Mouse (Mus musculus) embryonic facial prominence, embryonic 15.5 days (tissue): ENCODE results near the gene Nup133. TPM values are rescaled to one million over a fixed set of nuclear protein-coding genes. Genes with fewer than 3 reads are reported as not detected.

Experiments used
- ATAC-seq: fragments of 200-750 bp; cut with Nextera tagmentation; 2 replicates; pipeline ENCODE4 v1.8.0; 2017; ENCODE audit warnings: low read depth, moderate TSS enrichment; ENCODE audit not compliant: insufficient number of reproducible peaks, low FRiP score, low TSS enrichment
- H3K27ac ChIP-seq: fragments of 300-500 bp; sonication (generic); replicated peaks from 2 replicates; pipeline ENCODE4 v1.5.1; 2015; ENCODE audit warnings: mild to moderate bottlenecking, inconsistent platforms
- H3K27me3 ChIP-seq: fragments of 300-500 bp; sonication (generic); 2 replicates; pipeline ENCODE4 v1.6.1; 2015; ENCODE audit warnings: inconsistent platforms
- H3K36me3 ChIP-seq: fragments of 300-500 bp; sonication (generic); 2 replicates; pipeline ENCODE4 v1.6.1; 2015; ENCODE audit warnings: mild to moderate bottlenecking, inconsistent platforms
- H3K4me1 ChIP-seq: fragments of 300-500 bp; sonication (generic); 2 replicates; pipeline ENCODE4 v1.6.1; 2015; ENCODE audit warnings: inconsistent platforms
- H3K4me2 ChIP-seq: fragments of 300-500 bp; sonication (generic); replicated peaks from 2 replicates; pipeline ENCODE4 v1.6.1; 2015; ENCODE audit warnings: mild to moderate bottlenecking, inconsistent platforms
- H3K4me3 ChIP-seq: fragments of 300-500 bp; sonication (generic); replicated peaks from 2 replicates; pipeline ENCODE4 v1.5.1; 2015; ENCODE audit warnings: mild to moderate bottlenecking, inconsistent platforms
- H3K9ac ChIP-seq: fragments of 300-500 bp; sonication (generic); 2 replicates; pipeline ENCODE4 v1.6.1; 2015; ENCODE audit warnings: inconsistent platforms
- H3K9me3 ChIP-seq: fragments of 300-500 bp; sonication (generic); replicated peaks from 2 replicates; pipeline ENCODE4 v1.6.1; 2016; ENCODE audit warnings: inconsistent platforms
- WGBS: fragments of 180-500 bp; shearing (Covaris S2); methylation state at CpG from one replicate; pipeline ENCODE4 v1.1.7; 2015; 5-methylcytosine and 5-hydroxymethylcytosine counted together
- polyA plus RNA-seq: library from polyadenylated mRNA; unstranded; fragments of >200 nt; fragmentation: Nextera tagmentation; extraction: Ambion mirVana; gene quantifications from 2 replicates; pipeline ENCODE4 v1.2.1, GENCODE M21; 2015

Nup133 gene
- polyA plus RNA-seq, 1 experiment from 2014 or later = 27.3 TPM

DNA sequence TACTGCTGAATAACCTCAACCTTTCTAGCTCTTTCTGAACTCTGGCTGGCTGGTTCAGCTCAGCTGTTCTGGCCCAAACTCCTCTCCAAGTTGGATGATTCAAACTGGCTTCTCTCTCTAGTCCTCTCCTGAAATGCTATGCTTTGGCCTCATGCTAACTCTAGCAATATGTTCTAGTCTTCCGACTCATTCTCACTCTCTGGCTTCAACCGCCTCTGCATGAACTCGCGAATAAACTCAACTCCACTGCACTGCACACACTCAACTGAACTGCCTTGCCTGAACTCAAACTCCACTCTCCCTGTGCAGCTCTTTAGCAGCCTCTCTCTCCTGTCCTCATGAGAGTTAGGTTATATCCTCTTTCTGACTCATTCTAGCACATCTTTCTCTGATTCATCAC, 61.9 kb downstream of the Nup133 start:
- ATAC-seq = no peak
- Histone ChIP-seq H3K4me1 (peaks cover 22% of the 10 kb centered on the region), H3K27me3 (peaks cover 39% of the 10 kb centered on the region), H3K27ac (no peak overlapping the region), H3K4me2 (no peak overlapping the region), H3K4me3 (no peak overlapping the region), H3K9ac (no peak overlapping the region), H3K36me3 (no peaks in the 10 kb centered on the region), H3K9me3 (no peaks in the 10 kb centered on the region)
- WGBS = 88% methylated on average over 4 of the region's 4 CpGs

DNA sequence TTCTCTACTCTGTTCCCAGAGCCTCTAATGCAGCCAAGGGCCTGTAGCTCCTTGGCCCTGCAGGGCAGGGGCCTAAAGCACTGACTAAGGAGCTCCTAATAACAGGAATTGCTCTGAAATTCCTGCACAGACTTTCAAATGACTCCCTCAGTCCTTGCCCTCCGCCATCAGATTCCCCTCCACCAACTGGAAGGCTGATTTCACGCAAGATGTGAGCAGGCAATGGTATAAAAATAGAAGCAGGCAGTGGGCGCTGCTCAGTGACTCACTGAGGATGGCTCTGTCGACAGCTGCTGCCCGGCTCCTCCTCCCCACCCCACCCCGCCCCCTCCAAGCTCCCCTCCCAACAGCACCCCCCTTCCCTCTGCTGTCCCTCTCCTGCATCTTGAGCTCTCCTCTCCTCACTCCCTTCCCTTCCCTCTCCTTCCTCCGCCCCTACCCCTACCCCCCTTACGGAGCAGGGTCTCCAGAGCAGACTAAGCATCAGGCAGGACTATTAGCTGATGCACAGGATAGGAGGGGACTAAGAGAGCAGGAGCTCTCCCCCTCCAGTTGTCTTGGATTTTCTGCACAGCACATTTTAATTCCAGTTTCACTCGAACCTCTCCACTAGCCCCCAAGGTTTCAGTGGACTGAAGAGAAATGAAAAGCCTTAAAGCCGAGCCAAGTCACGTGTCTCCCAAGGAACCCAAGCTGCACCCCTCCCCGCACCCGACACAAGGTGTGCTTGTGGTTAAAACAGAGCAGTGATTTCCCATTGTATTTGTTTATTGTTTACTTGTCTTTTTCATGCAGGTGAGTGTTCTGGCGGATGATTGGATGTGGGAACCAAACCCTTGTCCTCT, 64.1 kb downstream of the Nup133 start:
- Histone ChIP-seq H3K4me1 (peaks cover 12% of the 10 kb centered on the region), H3K4me3 (0 out of 2 replicates have a peak overlapping the region, but pooled peaks have one; percentile 6), H3K9ac (no peak overlapping the region), H3K27ac (peak overlapping the region; percentile 68; the same call in 1 of the 2 replicates), H3K4me2 (peak overlapping the region; percentile 31; the same call in 1 of the 2 replicates), H3K9me3 (no peaks in the 10 kb centered on the region), H3K27me3 (peaks cover 17% of the 10 kb centered on the region), H3K36me3 (no peaks in the 10 kb centered on the region)
- peak; percentile 72 for ATAC-seq
- 4% methylated on average over 14 of the region's 14 CpGs for WGBS

DNA sequence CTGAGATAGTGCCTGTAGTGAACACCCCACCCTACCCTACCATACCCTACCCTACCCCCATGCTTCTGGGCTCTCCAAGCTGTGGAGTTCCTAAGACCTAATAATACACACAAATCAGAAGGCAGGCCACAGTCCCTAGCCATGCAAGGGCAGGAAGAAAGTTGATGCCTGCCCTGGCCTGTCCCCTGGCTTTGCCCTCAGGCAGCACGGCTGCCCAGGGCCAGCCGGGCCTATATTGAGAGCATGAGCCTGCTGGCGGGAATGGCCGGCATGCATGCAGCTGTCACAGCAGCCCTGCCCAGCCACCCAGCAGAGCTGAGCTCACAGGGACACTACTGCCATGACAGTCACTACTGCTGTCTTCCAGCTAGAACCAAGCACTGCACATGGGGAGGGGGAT, 66.0 kb downstream of the Nup133 start:
- no peak overlapping the region for H3K9ac ChIP-seq
- H3K36me3 ChIP-seq = no peaks in the 10 kb centered on the region
- H3K27me3 ChIP-seq = peaks cover 7% of the 10 kb centered on the region; the same call in 1 of the 2 replicates
- ATAC-seq = peak; percentile 65
- peaks cover 13% of the 10 kb centered on the region for H3K4me1 ChIP-seq
- no peak overlapping the region for H3K27ac ChIP-seq
- no peaks in the 10 kb centered on the region for H3K9me3 ChIP-seq
- WGBS = 58% methylated on average over 4 of the region's 4 CpGs
- no peak overlapping the region for H3K4me3 ChIP-seq
- no peak overlapping the region for H3K4me2 ChIP-seq

DNA sequence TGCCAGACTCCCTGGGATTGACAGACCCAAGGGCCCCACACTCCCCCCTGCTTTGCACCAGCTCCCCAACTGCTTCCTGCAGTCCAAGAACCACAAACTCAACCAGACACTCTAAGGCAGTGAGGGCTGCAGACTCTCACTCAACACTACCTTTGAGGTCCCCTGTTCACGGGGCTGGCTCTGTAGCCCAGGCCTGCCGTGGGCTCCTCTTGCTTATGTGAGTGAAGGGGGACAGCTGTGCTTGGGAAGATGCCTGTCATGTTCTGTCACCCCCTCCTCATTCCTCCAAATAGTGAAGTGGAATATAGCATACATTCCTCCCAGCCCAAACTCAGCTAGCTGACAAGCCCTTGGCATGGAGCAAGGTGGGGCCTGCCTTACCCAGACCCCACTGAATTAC, 66.7 kb downstream of the Nup133 start:
- Histone ChIP-seq H3K9me3 (no peaks in the 10 kb centered on the region), H3K27me3 (peaks cover 7% of the 10 kb centered on the region; the same call in 1 of the 2 replicates), H3K4me3 (no peak overlapping the region), H3K4me2 (no peak overlapping the region), H3K9ac (no peak overlapping the region), H3K27ac (no peak overlapping the region), H3K36me3 (no peaks in the 10 kb centered on the region), H3K4me1 (peaks cover 13% of the 10 kb centered on the region)
- ATAC-seq = no peak
- WGBS = 65% methylated on average over 2 of the region's 2 CpGs

DNA sequence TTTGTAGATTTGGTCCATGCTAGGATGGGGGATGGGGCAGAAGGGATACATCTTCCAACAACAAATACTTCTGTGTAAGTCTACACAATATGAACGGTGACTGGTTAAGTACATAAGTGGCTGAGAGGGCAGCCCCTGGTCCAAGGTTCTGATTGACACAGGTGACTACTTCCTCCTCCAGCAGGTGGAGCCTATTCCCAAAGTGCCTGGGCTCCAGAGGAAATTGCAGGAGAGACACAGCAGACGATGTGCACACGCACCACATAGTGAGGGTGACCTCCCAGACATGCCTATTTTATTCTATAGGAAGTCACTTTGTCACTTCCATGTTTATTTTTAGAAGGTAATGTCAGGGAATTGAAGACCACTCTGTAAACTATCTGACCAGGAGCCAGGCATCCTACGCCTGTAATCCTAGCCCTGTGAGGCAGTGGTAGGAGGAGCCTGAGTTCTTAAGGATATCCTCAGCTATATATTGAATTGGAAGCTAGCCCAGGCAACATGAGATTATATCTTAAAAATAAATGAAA, 68.2 kb downstream of the Nup133 start:
- no peaks in the 10 kb centered on the region for H3K36me3 ChIP-seq
- 32% methylated on average over 4 of the region's 4 CpGs for WGBS
- H3K9me3 ChIP-seq = no peaks in the 10 kb centered on the region
- peaks cover 13% of the 10 kb centered on the region for H3K4me1 ChIP-seq
- ATAC-seq = no peak
- peaks cover 7% of the 10 kb centered on the region; the same call in 1 of the 2 replicates for H3K27me3 ChIP-seq
- H3K4me3 ChIP-seq = no peak overlapping the region
- no peak overlapping the region for H3K27ac ChIP-seq
- H3K9ac ChIP-seq = no peak overlapping the region
- no peak overlapping the region for H3K4me2 ChIP-seq

DNA sequence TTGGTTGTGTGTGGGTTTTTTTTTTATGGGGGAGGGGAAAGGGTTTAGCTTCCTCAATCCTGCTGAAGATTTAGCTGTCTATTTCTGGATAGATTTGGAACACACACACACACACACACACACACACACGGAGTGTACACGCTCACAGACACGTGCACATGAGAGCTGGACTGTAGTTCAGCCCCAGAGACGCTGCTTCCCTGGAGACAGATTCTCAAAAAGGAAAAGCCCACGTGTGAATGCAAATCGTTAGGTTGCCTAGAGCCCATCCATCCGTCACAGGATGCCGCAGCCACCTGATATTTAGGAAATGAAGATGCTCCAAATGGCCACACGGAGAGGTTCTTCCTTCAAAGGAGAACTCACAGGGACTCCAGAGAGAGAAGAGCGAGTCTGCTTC, 68.8 kb downstream of the Nup133 start:
- H3K27ac ChIP-seq = no peak overlapping the region
- H3K4me2 ChIP-seq = no peak overlapping the region
- no peak overlapping the region for H3K9ac ChIP-seq
- H3K4me1 ChIP-seq = peaks cover 13% of the 10 kb centered on the region
- no peak for ATAC-seq
- 57% methylated on average over 10 of the region's 10 CpGs for WGBS
- H3K36me3 ChIP-seq = no peaks in the 10 kb centered on the region
- no peak overlapping the region for H3K4me3 ChIP-seq
- peaks cover 7% of the 10 kb centered on the region; the same call in 1 of the 2 replicates for H3K27me3 ChIP-seq
- no peaks in the 10 kb centered on the region for H3K9me3 ChIP-seq

DNA sequence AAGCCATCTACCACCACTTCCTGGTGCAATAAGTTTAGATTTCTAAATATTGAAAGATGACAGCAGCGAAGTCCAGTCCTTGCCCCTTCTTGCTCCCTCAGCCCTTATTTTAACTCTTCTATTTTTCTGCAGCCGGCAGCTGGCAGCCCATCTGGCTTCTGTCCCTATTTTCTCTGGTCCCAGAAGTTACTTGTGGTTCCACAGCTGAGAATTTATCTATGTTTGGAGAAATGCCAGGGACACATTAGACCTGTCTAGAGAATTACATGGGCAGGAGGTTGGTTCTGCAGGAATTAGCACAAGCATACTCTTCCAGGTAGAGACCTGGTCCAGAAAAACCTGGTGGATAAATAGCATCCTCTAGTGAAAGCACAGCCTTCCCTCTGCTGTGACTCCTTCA, 71.2 kb downstream of the Nup133 start:
- H3K4me1 ChIP-seq = 0 out of 2 replicates have a peak, but pooled peaks cover 3% of the 10 kb centered on the region
- WGBS = 50% methylated on average over 2 of the region's 2 CpGs
- no peaks in the 10 kb centered on the region; the same call in 1 of the 2 replicates for H3K27me3 ChIP-seq
- ATAC-seq = no peak
- H3K36me3 ChIP-seq = no peaks in the 10 kb centered on the region
- no peak overlapping the region for H3K9ac ChIP-seq
- H3K27ac ChIP-seq = no peak overlapping the region
- H3K9me3 ChIP-seq = no peaks in the 10 kb centered on the region
- no peak overlapping the region for H3K4me3 ChIP-seq
- no peak overlapping the region for H3K4me2 ChIP-seq

DNA sequence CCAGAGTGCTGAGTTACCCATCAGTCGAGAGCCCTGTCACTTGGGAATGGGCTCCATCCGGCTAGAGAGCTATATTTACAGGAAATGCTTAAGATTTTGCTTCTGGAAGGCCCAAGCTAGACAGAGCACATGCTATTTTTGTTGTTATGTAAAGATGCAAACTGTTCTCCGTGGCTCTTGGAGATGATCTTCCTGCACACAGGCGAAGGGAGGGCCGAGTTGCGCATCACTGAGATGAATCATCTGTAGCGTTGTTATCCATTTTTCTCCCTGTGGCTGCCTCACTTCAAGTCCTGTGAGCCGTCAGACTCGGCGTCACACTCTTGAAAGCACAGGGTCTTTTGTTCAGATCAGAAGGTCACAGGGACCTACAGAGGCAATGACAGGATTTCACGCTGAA, 74.7 kb downstream of the Nup133 start:
- no peaks in the 10 kb centered on the region for H3K4me1 ChIP-seq
- 79% methylated on average over 11 of the region's 11 CpGs for WGBS
- H3K4me2 ChIP-seq = no peak overlapping the region
- H3K36me3 ChIP-seq = no peaks in the 10 kb centered on the region
- no peak overlapping the region for H3K27ac ChIP-seq
- no peak overlapping the region for H3K9ac ChIP-seq
- no peaks in the 10 kb centered on the region for H3K9me3 ChIP-seq
- no peak for ATAC-seq
- no peak overlapping the region for H3K4me3 ChIP-seq
- H3K27me3 ChIP-seq = no peaks in the 10 kb centered on the region; the same call in 1 of the 2 replicates

DNA sequence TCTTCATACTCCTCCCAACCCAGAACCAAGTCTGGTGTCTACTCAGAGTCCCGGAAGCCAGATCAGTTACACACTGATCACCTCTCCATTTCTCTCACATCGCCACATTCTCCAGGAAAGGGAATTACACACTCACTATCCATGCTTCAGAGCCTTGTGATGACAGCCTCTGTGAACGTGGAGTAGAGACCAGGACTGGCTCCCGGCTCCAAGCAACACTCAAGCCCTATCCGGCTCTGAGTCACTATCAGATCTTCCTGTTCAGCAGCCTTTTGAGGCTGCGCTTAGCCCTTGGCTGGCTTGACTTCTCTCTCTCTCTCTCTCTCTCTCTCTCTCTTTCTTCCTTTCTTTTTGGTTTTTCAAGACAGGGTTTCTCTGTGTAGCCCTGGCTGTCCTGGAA, 75.7 kb downstream of the Nup133 start:
- Histone ChIP-seq H3K27me3 (no peaks in the 10 kb centered on the region), H3K4me3 (no peak overlapping the region), H3K9ac (no peak overlapping the region), H3K4me1 (no peaks in the 10 kb centered on the region), H3K27ac (no peak overlapping the region), H3K9me3 (no peaks in the 10 kb centered on the region), H3K36me3 (no peaks in the 10 kb centered on the region), H3K4me2 (no peak overlapping the region)
- WGBS = 72% methylated on average over 6 of the region's 6 CpGs
- no peak for ATAC-seq

DNA sequence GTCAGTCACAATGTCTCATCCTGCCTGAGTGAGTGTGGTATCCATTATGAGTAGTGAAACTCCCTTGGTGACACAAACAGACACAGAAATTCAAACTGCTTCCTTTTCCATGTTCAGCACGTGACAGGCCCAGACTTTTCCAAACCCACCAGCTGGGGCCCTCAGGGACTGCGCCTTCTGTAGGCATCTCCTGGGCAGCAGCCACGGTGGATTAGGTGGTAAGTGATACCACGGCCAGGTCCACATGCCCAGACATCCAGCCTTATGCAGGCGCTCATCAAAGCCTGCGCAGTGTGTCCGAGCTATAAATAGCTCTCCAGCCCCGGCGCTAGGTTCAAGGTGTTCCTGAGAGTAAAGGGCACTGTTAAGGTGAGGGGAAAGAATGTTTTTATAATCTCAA, 77.0 kb downstream of the Nup133 start:
- 40% methylated on average over 9 of the region's 9 CpGs for WGBS
- no peaks in the 10 kb centered on the region for H3K9me3 ChIP-seq
- H3K27ac ChIP-seq = no peak overlapping the region
- H3K4me3 ChIP-seq = no peak overlapping the region
- H3K27me3 ChIP-seq = no peaks in the 10 kb centered on the region
- H3K9ac ChIP-seq = no peak overlapping the region
- no peaks in the 10 kb centered on the region for H3K4me1 ChIP-seq
- no peak overlapping the region for H3K4me2 ChIP-seq
- no peak for ATAC-seq
- H3K36me3 ChIP-seq = no peaks in the 10 kb centered on the region

DNA sequence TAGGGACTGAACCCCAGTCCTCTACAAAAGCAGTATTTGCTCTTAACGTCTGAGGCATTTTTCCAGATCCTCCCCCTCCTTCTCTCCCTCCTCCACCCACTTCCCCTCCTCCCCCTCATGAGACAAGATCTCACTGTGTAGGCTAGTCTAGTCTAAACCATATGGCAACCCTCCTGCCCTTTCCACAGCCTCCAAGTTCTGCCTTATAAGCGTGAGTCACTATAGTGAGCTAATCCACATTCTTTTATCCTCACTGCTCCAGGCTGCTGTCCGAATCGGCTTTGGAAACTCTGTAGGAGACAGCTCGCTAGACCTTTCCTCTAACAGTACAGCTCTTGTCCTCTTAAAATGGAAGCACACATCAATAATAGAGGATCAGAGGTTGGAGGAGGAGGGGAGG, 82.1 kb downstream of the Nup133 start:
- Histone ChIP-seq H3K4me1 (no peaks in the 10 kb centered on the region), H3K9ac (no peak overlapping the region), H3K4me2 (no peak overlapping the region), H3K4me3 (no peak overlapping the region), H3K36me3 (no peaks in the 10 kb centered on the region), H3K27ac (no peak overlapping the region), H3K9me3 (no peaks in the 10 kb centered on the region), H3K27me3 (peaks cover 5% of the 10 kb centered on the region; the same call in 1 of the 2 replicates)
- no peak for ATAC-seq
- WGBS = 12% methylated on average over 5 of the region's 5 CpGs
